Mouse (Mus musculus): ENCODE measurements at regions not wholly inside any gene's neighbourhood (a gene's known extent, or its start where the extent isn't known, plus 50 kb on each side); places are given as distances from the start of the nearest gene placed in this dataset.

- WGBS, result 91% methylated on average over 3 of the region's 3 CpGs
- TF ChIP-seq CTCF (IDR thresholded peaks at IDR 0.05; ENCODE audit: insufficient read depth, low read length), result no peak
- TF ChIP-seq POLR2A (IDR thresholded peaks at IDR 0.05; ENCODE audit: borderline replicate concordance, extremely low read depth, low read depth, low read length), result no peak
- no peak for DNase-seq
- H3K4me1 ChIP-seq (ENCODE audit: control insufficient read depth, insufficient read depth, low read length), result no peaks in the 10 kb centered on the region
- H3K4me3 ChIP-seq (replicated peaks; ENCODE audit: extremely low read depth, low read depth, low read length), result no peak overlapping the region
Observed at GRCm38 (mm10) chr9:115799330-115799729, 109.9 kb upstream of the Gadl1 start.

- no peak for DNase-seq
- WGBS, result 57% methylated on average over 6 of the region's 6 CpGs
Observed at GRCm38 (mm10) chr9:115800624-115801023, 108.6 kb upstream of the Gadl1 start.

GRCm38 (mm10) chr9:115803071-115803470 lies 106.2 kb upstream of the Gadl1 start:
- WGBS, result 87% methylated on average over 3 of the region's 3 CpGs
- TF ChIP-seq CTCF (IDR thresholded peaks at IDR 0.05; ENCODE audit: insufficient read depth, low read length), result no peak
- no peak for TF ChIP-seq POLR2A (IDR thresholded peaks at IDR 0.05; ENCODE audit: borderline replicate concordance, extremely low read depth, low read depth, low read length)
- H3K4me3 ChIP-seq (replicated peaks; ENCODE audit: extremely low read depth, low read depth, low read length), result no peak overlapping the region
- no peaks in the 10 kb centered on the region for H3K4me1 ChIP-seq (ENCODE audit: control insufficient read depth, insufficient read depth, low read length)
- DNase-seq, result no peak

More at GRCm38 (mm10) chr9:115800624-115801023, 108.6 kb upstream of the Gadl1 start:
- no peaks in the 10 kb centered on the region for H3K4me1 ChIP-seq (ENCODE audit: control insufficient read depth, insufficient read depth, low read length)
- TF ChIP-seq POLR2A (IDR thresholded peaks at IDR 0.05; ENCODE audit: borderline replicate concordance, extremely low read depth, low read depth, low read length), result no peak
- no peak for TF ChIP-seq CTCF (IDR thresholded peaks at IDR 0.05; ENCODE audit: insufficient read depth, low read length)
- H3K4me3 ChIP-seq (replicated peaks; ENCODE audit: extremely low read depth, low read depth, low read length), result no peak overlapping the region

GRCm38 (mm10) chr9:115805224-115805623 lies 104.0 kb upstream of the Gadl1 start:
- no peaks in the 10 kb centered on the region for H3K4me1 ChIP-seq (ENCODE audit: control insufficient read depth, insufficient read depth, low read length)
- TF ChIP-seq CTCF (IDR thresholded peaks at IDR 0.05; ENCODE audit: insufficient read depth, low read length), result no peak
- no peak for TF ChIP-seq POLR2A (IDR thresholded peaks at IDR 0.05; ENCODE audit: borderline replicate concordance, extremely low read depth, low read depth, low read length)
- WGBS, result 50% methylated on average over 4 of the region's 4 CpGs
- H3K4me3 ChIP-seq (replicated peaks; ENCODE audit: extremely low read depth, low read depth, low read length), result no peak overlapping the region
- no peak for DNase-seq

GRCm38 (mm10) chr9:115806018-115806702 lies 103.1 kb upstream of the Gadl1 start:
- TF ChIP-seq CTCF (IDR thresholded peaks at IDR 0.05; ENCODE audit: insufficient read depth, low read length) (no peak), POLR2A (IDR thresholded peaks at IDR 0.05; ENCODE audit: borderline replicate concordance, extremely low read depth, low read depth, low read length) (no peak)
- 59% methylated on average over 10 of the region's 10 CpGs for WGBS

GRCm38 (mm10) chr9:115840186-115840585 lies 69.1 kb upstream of the Gadl1 start:
- Histone ChIP-seq H3K4me3 (replicated peaks; ENCODE audit: extremely low read depth, low read depth, low read length) (no peak overlapping the region), H3K4me1 (ENCODE audit: control insufficient read depth, insufficient read depth, low read length) (no peaks in the 10 kb centered on the region)
- TF ChIP-seq CTCF (IDR thresholded peaks at IDR 0.05; ENCODE audit: insufficient read depth, low read length), result no peak
- no peak for TF ChIP-seq POLR2A (IDR thresholded peaks at IDR 0.05; ENCODE audit: borderline replicate concordance, extremely low read depth, low read depth, low read length)
- WGBS, result 48% methylated on average over 5 of the region's 5 CpGs
- DNase-seq, result no peak

More at GRCm38 (mm10) chr9:115806018-115806702, 103.1 kb upstream of the Gadl1 start:
- no peak for DNase-seq
- Histone ChIP-seq H3K4me3 (replicated peaks; ENCODE audit: extremely low read depth, low read depth, low read length) (no peak overlapping the region), H3K4me1 (ENCODE audit: control insufficient read depth, insufficient read depth, low read length) (no peaks in the 10 kb centered on the region)

GRCm38 (mm10) chr9:115840791-115841190 lies 68.5 kb upstream of the Gadl1 start:
- Histone ChIP-seq H3K4me3 (replicated peaks; ENCODE audit: extremely low read depth, low read depth, low read length) (no peak overlapping the region), H3K4me1 (ENCODE audit: control insufficient read depth, insufficient read depth, low read length) (no peaks in the 10 kb centered on the region)
- DNase-seq, result no peak
- 80% methylated on average over 8 of the region's 8 CpGs for WGBS
- TF ChIP-seq CTCF (IDR thresholded peaks at IDR 0.05; ENCODE audit: insufficient read depth, low read length) (no peak), POLR2A (IDR thresholded peaks at IDR 0.05; ENCODE audit: borderline replicate concordance, extremely low read depth, low read depth, low read length) (no peak)

GRCm38 (mm10) chr9:115841684-115842083 lies 67.6 kb upstream of the Gadl1 start:
- Histone ChIP-seq H3K4me3 (replicated peaks; ENCODE audit: extremely low read depth, low read depth, low read length) (no peak overlapping the region), H3K4me1 (ENCODE audit: control insufficient read depth, insufficient read depth, low read length) (no peaks in the 10 kb centered on the region)
- no peak for TF ChIP-seq CTCF (IDR thresholded peaks at IDR 0.05; ENCODE audit: insufficient read depth, low read length)
- TF ChIP-seq POLR2A (IDR thresholded peaks at IDR 0.05; ENCODE audit: borderline replicate concordance, extremely low read depth, low read depth, low read length), result no peak
- no peak for DNase-seq
- 78% methylated on average over 10 of the region's 10 CpGs for WGBS

GRCm38 (mm10) chr9:115844340-115844739 lies 64.9 kb upstream of the Gadl1 start:
- no peak overlapping the region for H3K4me3 ChIP-seq (replicated peaks; ENCODE audit: extremely low read depth, low read depth, low read length)
- 56% methylated on average over 4 of the region's 4 CpGs for WGBS
- no peak for DNase-seq
- H3K4me1 ChIP-seq (ENCODE audit: control insufficient read depth, insufficient read depth, low read length), result no peaks in the 10 kb centered on the region
- no peak for TF ChIP-seq CTCF (IDR thresholded peaks at IDR 0.05; ENCODE audit: insufficient read depth, low read length)
- no peak for TF ChIP-seq POLR2A (IDR thresholded peaks at IDR 0.05; ENCODE audit: borderline replicate concordance, extremely low read depth, low read depth, low read length)

- Histone ChIP-seq H3K4me3 (replicated peaks; ENCODE audit: extremely low read depth, low read depth, low read length) (no peak overlapping the region), H3K4me1 (ENCODE audit: control insufficient read depth, insufficient read depth, low read length) (no peaks in the 10 kb centered on the region)
- TF ChIP-seq POLR2A (IDR thresholded peaks at IDR 0.05; ENCODE audit: borderline replicate concordance, extremely low read depth, low read depth, low read length), result no peak
- no peak for TF ChIP-seq CTCF (IDR thresholded peaks at IDR 0.05; ENCODE audit: insufficient read depth, low read length)
- 83% methylated on average over 5 of the region's 5 CpGs for WGBS
- DNase-seq, result no peak
Observed at GRCm38 (mm10) chr9:115845091-115845490, 64.2 kb upstream of the Gadl1 start.
